Mouse (Mus musculus): ENCODE measurements around the gene Cers4. TPM values are rescaled to one million over a fixed set of nuclear protein-coding genes. Genes with fewer than 3 reads are reported as not detected.

Cers4 gene
- polyA plus RNA-seq (2012) = 1.4 and 1.8 TPM in 2 replicates

GRCm38 (mm10) chr8:4492851-4493685 is at the start of gene Cers4:
Cers4 (plus strand) TSS chr8:4493026.

Other genes with a start within 250 kb of the Cers4 start
- 39.7 and 58.4 TPM in 2 replicates for gene Tgfbr3l, start 244.8 kb upstream of the Cers4 start, polyA plus RNA-seq (2012)
- 104 and 115 TPM in 2 replicates for gene Snapc2, start 239.9 kb upstream of the Cers4 start, polyA plus RNA-seq (2012)
- gene Ctxn1, start 233.8 kb upstream of the Cers4 start, polyA plus RNA-seq (2012) = 6.7 and 12.5 TPM in 2 replicates
- 57.0 and 66.0 TPM in 2 replicates for gene Timm44, start 217.1 kb upstream of the Cers4 start, polyA plus RNA-seq (2012)
- 0.76 and 3.0 TPM in 2 replicates for gene Ccl25, start 167.8 kb upstream of the Cers4 start, polyA plus RNA-seq (2012)
- gene Elavl1, start 167.6 kb upstream of the Cers4 start, polyA plus RNA-seq (2012) = 49.2 and 53.4 TPM in 2 replicates
- 0.21 and 0.36 TPM in 2 replicates for gene Zfp958, start 120.1 kb downstream of the Cers4 start, polyA plus RNA-seq (2012)

All from megakaryocyte-erythroid progenitor cell, adult 5 weeks (primary cell).